Mouse (Mus musculus) 416B (cell line): ENCODE measurements around the gene Acoxl.
A peak's percentile ranks its signal among the peaks of the same experiment; 100 is the strongest.

Experiments used
- DNase-seq: peaks from one replicate; pipeline ENCODE4 v3.0.0; 2011; ENCODE audit warnings: low read depth

The Acoxl gene

GRCm38 (mm10) chr2:128033503-128033902 lies 194.8 kb downstream of the Acoxl start:
- DNase-seq, result no peak

- DNase-seq, result no peak
Measured at GRCm38 (mm10) chr2:128034066-128034665, 195.5 kb downstream of the Acoxl start.

- no peak for DNase-seq
Measured at GRCm38 (mm10) chr2:128038259-128038890, 199.7 kb downstream of the Acoxl start.

GRCm38 (mm10) chr2:128041066-128041750 lies 202.5 kb downstream of the Acoxl start:
- DNase-seq, result peak; percentile 77

DNA sequence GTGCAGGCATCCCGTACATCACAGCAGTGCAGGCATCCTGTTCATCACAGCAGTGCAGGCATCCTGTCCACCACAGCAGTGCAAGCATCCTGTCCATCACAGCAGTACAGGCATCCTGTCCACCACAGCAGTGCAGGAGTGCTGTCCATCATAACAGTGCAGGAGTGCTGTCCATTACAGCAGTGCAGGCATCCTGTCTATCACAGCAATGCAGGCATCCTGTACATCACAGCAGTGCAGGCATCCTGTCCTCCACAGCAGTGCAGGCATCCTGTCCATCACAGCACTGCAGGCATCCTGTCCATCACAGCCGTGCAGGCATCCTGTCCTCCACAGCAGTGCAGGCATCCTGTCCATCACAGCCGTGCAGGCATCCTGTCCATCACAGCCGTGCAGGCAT lies 207.8 kb downstream of the Acoxl start:
- no peak for DNase-seq

- peak; percentile 34 for DNase-seq
Measured at GRCm38 (mm10) chr2:128054905-128055304, 216.2 kb downstream of the Acoxl start.

- DNase-seq, result no peak
Measured at GRCm38 (mm10) chr2:128057872-128058271, 219.2 kb downstream of the Acoxl start.

DNA sequence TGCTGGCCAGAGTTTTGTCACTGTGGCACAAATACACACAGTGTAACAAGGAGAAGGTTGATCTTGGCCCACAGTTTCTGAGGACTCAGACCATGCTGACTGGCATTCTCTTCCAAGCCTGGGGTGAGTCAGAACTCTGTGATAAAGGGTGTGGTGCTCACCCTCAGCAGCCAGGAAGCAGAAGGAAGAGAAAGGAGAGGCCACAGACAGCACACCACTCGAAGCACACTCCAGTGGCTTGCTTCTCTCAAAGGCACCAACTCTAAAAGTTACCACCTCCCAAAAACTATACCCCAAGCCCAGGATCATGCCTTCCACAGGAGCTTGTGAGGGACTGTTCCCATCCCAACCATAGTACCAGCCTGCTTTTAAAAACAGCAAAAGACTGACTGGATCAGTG lies 220.0 kb downstream of the Acoxl start:
- peak; percentile 71 for DNase-seq

DNA sequence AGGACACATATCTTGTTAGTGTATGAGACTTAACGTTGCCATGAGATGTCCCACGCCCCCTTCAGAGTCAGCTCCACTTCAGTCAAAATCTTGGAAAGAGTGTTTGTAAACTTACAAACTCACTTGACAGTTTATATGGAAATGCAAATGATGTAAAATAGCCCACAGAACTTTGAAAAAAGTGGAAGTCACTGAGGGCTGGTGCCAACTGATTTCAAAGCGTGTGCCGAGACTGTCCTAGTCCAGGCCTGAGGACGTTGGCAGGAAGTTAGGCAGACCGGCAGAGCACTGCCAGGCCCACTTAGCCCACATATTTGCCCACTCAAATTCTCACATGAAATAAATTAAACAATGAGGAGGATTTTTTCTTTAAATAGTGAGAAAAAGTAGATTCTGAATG lies 221.5 kb downstream of the Acoxl start:
- DNase-seq, result peak; percentile 49

DNA sequence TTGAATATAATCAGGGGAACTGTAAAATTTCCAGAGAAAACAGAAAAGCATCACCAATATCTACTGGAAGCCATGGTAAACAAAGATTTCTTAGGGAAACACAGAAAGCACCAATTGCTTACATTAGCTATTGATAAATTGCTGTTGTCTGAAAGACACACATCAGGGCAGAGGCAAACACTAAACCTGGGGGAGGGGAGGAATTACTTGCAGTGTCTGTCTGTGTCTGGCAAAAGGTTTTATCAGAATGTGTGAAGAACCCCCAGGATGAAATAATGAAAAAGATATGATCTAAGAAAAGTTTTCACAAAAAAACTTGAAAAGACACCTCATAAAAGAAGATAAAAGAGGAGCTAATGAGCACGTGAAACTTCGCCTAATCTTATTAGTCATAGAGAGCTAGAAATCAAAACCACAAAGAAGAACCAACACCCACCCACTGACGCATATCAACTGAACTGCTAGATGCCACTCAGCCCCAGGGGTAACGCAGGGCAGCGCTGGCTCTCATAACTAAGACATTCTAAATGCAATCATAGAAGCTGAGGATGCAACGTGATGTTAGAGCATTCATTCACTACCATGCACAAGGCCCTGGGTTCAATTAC lies 222.1 kb downstream of the Acoxl start:
- peak; percentile 65 for DNase-seq

- no peak for DNase-seq
Measured at GRCm38 (mm10) chr2:128061491-128061890, 222.8 kb downstream of the Acoxl start.

GRCm38 (mm10) chr2:128062756-128063155 lies 224.1 kb downstream of the Acoxl start:
- peak; percentile 84 for DNase-seq

GRCm38 (mm10) chr2:128065013-128065412 lies 226.3 kb downstream of the Acoxl start:
- DNase-seq, result no peak

- peak; percentile 50 for DNase-seq
Measured at GRCm38 (mm10) chr2:128065576-128065975, 226.9 kb downstream of the Acoxl start.

DNA sequence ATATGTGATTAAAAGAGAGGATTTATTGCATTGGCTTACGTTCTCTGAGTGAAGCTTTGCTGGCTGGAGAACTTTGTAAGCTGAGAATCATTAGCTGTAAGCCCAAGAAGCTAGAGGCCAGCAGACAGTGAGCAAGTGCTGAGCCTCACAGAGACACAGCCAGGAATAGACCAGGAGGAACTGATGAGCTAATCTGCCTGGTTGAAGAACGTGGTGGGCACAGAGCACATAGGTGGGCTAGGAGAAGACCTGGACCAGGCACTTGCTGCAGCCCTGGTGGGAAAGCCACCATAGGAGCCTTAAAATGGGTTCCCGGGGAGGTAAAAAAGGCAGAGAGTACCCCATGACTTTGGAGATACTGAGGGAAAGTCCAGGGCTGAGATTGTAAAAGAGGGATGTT lies 228.5 kb downstream of the Acoxl start:
- no peak for DNase-seq

- no peak for DNase-seq
Measured at GRCm38 (mm10) chr2:128067596-128067995, 228.9 kb downstream of the Acoxl start.

- DNase-seq, result no peak
Measured at GRCm38 (mm10) chr2:128068176-128068575, 229.5 kb downstream of the Acoxl start.

- peak; percentile 69 for DNase-seq
Measured at GRCm38 (mm10) chr2:128069025-128069424, 230.3 kb downstream of the Acoxl start.

DNA sequence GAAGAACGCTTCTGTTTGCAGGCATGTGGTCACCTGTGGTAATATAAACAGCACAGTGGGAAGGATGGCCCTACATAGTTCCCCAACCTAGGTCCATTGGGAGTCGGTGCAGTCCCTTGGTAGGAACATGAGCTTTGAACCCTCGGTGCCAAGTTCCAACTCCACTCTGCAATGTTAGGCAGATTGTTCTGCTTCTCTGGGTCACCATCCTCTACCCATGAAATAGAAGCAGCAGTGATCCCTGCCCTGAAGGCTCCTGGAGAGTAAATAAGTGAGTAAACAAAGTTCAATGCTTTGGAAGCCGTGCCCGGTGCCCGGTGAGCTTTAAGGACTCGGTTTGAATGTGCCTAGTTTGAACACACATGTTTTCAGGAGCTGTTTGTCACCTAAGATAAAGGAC lies 233.1 kb downstream of the Acoxl start:
- DNase-seq, result no peak

- no peak for DNase-seq
Measured at GRCm38 (mm10) chr2:128072944-128073343, 234.3 kb downstream of the Acoxl start.

DNA sequence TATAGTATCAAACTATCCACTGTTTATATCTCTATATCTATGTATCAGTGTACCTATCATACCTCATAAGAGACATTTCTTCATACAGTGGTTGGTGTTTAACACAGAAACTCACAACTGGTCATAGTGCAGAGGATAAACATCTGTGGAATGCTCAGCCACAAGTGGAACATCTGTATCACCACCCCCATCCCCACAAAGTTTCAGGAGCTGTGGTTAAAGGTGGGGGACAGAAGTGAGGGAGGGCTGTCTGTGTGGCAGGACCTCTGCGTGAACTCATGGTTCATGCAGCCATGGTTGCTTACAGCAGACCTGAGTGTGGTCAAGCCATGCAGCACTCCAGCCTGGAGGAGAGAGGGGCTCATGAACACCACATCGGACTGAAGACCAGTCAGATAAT lies 234.9 kb downstream of the Acoxl start:
- DNase-seq, result no peak

DNA sequence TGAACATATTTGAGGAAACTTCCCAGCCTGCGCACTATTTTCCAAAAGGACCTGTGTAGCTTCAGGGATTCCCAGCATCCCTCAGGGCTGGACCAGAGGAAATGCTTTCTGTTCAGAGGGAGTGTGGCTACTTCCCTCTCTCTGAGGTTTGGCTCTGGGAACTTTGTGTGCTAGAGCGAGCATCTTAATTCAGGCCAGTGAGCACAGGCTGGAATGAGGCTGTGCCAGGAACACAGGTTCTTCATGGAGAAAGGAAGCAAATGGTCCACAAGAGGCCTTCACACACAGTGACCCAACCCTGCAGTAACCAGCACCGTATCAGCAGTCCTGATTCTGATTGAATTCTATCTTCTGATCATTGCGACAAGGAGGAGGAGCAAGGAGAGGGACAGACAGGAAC lies 238.3 kb downstream of the Acoxl start:
- no peak for DNase-seq

DNA sequence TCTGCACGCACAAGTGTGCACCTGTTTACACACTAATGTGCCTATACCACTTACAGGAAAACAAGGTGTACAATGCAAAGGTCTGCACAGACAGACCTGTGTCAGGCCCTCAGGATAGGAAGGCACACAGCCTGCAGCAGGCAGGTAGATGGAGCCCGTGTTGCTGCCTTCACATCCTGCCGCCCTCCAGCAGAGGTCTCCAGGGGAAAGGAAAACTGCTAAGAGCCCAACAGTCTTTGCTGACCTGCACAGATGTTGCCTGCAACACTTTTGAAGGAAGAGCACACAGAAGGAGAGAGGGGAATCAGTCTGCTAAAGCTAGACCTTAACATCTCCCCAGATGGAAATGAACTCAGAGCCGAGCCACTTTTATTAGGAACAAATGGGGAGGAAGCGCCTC lies 240.2 kb downstream of the Acoxl start:
- no peak for DNase-seq
